Mouse (Mus musculus): ENCODE data around the gene 1700024P04Rik. TPM values are rescaled to one million over a fixed set of nuclear protein-coding genes. Genes with fewer than 3 reads are reported as not detected.

The 1700024P04Rik gene
- polyA plus RNA-seq, 1 experiment from 2014 or later = not detected

GRCm38 (mm10) chr13:98955226-98955625 lies 29.1 kb downstream of the 1700024P04Rik start:
- H3K9ac ChIP-seq (ENCODE audit: low read depth, low read length) = no peak overlapping the region
- no peak overlapping the region for H3K4me3 ChIP-seq (ENCODE audit: low read depth, low read length)
- no peaks in the 10 kb centered on the region for H3K27me3 ChIP-seq (replicated peaks; ENCODE audit: control insufficient read depth, insufficient read depth, low read length)
- DNase-seq (ENCODE audit: low spot score) = no peak
- no peak overlapping the region for H3K4me2 ChIP-seq
- WGBS = 52% methylated on average over 5 of the region's 5 CpGs
- H3K27ac ChIP-seq (ENCODE audit: low read depth, low read length) = no peak overlapping the region
- no peaks in the 10 kb centered on the region for H3K36me3 ChIP-seq (ENCODE audit: control insufficient read depth, insufficient read depth, low read length)
- ATAC-seq (replicated peaks; ENCODE audit: low FRiP score) = no peak; the same call in 1 of the 2 replicates
- H3K9me3 ChIP-seq (ENCODE audit: control insufficient read depth, low read length) = no peaks in the 10 kb centered on the region
- H3K4me1 ChIP-seq (replicated peaks; ENCODE audit: control insufficient read depth, insufficient read depth, low read length) = peaks cover 7% of the 10 kb centered on the region; the same call in 1 of the 2 replicates

GRCm38 (mm10) chr13:98953830-98954229 lies 30.5 kb downstream of the 1700024P04Rik start:
- Histone ChIP-seq H3K4me3 (ENCODE audit: low read depth, low read length) (no peak overlapping the region), H3K9ac (ENCODE audit: low read depth, low read length) (no peak overlapping the region), H3K4me2 (no peak overlapping the region), H3K9me3 (ENCODE audit: control insufficient read depth, low read length) (no peaks in the 10 kb centered on the region), H3K27me3 (replicated peaks; ENCODE audit: control insufficient read depth, insufficient read depth, low read length) (no peaks in the 10 kb centered on the region), H3K4me1 (replicated peaks; ENCODE audit: control insufficient read depth, insufficient read depth, low read length) (peaks cover 7% of the 10 kb centered on the region; the same call in 1 of the 2 replicates), H3K36me3 (ENCODE audit: control insufficient read depth, insufficient read depth, low read length) (no peaks in the 10 kb centered on the region), H3K27ac (ENCODE audit: low read depth, low read length) (no peak overlapping the region)
- ATAC-seq (replicated peaks; ENCODE audit: low FRiP score) (no peak), DNase-seq (ENCODE audit: low spot score) (no peak)
- 84% methylated on average over 5 of the region's 5 CpGs for WGBS

GRCm38 (mm10) chr13:98951951-98952350 lies 32.4 kb downstream of the 1700024P04Rik start:
- DNase-seq (ENCODE audit: low spot score) = no peak
- H3K27me3 ChIP-seq (replicated peaks; ENCODE audit: control insufficient read depth, insufficient read depth, low read length) = no peaks in the 10 kb centered on the region
- no peak overlapping the region for H3K9ac ChIP-seq (ENCODE audit: low read depth, low read length)
- H3K4me3 ChIP-seq (ENCODE audit: low read depth, low read length) = no peak overlapping the region
- H3K27ac ChIP-seq (ENCODE audit: low read depth, low read length) = no peak overlapping the region
- no peaks in the 10 kb centered on the region for H3K9me3 ChIP-seq (ENCODE audit: control insufficient read depth, low read length)
- peaks cover 7% of the 10 kb centered on the region; the same call in 1 of the 2 replicates for H3K4me1 ChIP-seq (replicated peaks; ENCODE audit: control insufficient read depth, insufficient read depth, low read length)
- WGBS = 75% methylated on average over 7 of the region's 7 CpGs
- ATAC-seq (replicated peaks; ENCODE audit: low FRiP score) = no peak
- no peaks in the 10 kb centered on the region for H3K36me3 ChIP-seq (ENCODE audit: control insufficient read depth, insufficient read depth, low read length)
- no peak overlapping the region for H3K4me2 ChIP-seq

GRCm38 (mm10) chr13:98948146-98948545 lies 36.2 kb downstream of the 1700024P04Rik start:
- H3K9me3 ChIP-seq (ENCODE audit: control insufficient read depth, low read length) = no peaks in the 10 kb centered on the region
- H3K4me2 ChIP-seq = no peak overlapping the region
- no peaks in the 10 kb centered on the region for H3K27me3 ChIP-seq (replicated peaks; ENCODE audit: control insufficient read depth, insufficient read depth, low read length)
- no peaks in the 10 kb centered on the region for H3K4me1 ChIP-seq (replicated peaks; ENCODE audit: control insufficient read depth, insufficient read depth, low read length)
- 67% methylated on average over 4 of the region's 4 CpGs for WGBS
- no peak overlapping the region for H3K27ac ChIP-seq (ENCODE audit: low read depth, low read length)
- no peak overlapping the region for H3K9ac ChIP-seq (ENCODE audit: low read depth, low read length)
- no peaks in the 10 kb centered on the region for H3K36me3 ChIP-seq (ENCODE audit: control insufficient read depth, insufficient read depth, low read length)
- ATAC-seq (replicated peaks; ENCODE audit: low FRiP score) (no peak), DNase-seq (ENCODE audit: low spot score) (no peak)
- H3K4me3 ChIP-seq (ENCODE audit: low read depth, low read length) = no peak overlapping the region

GRCm38 (mm10) chr13:98946434-98946833 lies 37.9 kb downstream of the 1700024P04Rik start:
- H3K4me3 ChIP-seq (ENCODE audit: low read depth, low read length) = no peak overlapping the region
- H3K9me3 ChIP-seq (ENCODE audit: control insufficient read depth, low read length) = no peaks in the 10 kb centered on the region
- WGBS = 81% methylated on average over 7 of the region's 7 CpGs
- ATAC-seq (replicated peaks; ENCODE audit: low FRiP score) (no peak), DNase-seq (ENCODE audit: low spot score) (no peak)
- no peak overlapping the region for H3K4me2 ChIP-seq
- H3K27me3 ChIP-seq (replicated peaks; ENCODE audit: control insufficient read depth, insufficient read depth, low read length) = no peaks in the 10 kb centered on the region
- no peak overlapping the region for H3K9ac ChIP-seq (ENCODE audit: low read depth, low read length)
- H3K36me3 ChIP-seq (ENCODE audit: control insufficient read depth, insufficient read depth, low read length) = no peaks in the 10 kb centered on the region
- no peak overlapping the region for H3K27ac ChIP-seq (ENCODE audit: low read depth, low read length)
- peaks cover 8% of the 10 kb centered on the region for H3K4me1 ChIP-seq (replicated peaks; ENCODE audit: control insufficient read depth, insufficient read depth, low read length)

- Histone ChIP-seq H3K4me3 (ENCODE audit: low read depth, low read length) (no peak overlapping the region), H3K4me2 (no peak overlapping the region), H3K36me3 (ENCODE audit: control insufficient read depth, insufficient read depth, low read length) (no peaks in the 10 kb centered on the region), H3K9ac (ENCODE audit: low read depth, low read length) (no peak overlapping the region), H3K27me3 (replicated peaks; ENCODE audit: control insufficient read depth, insufficient read depth, low read length) (no peaks in the 10 kb centered on the region), H3K4me1 (replicated peaks; ENCODE audit: control insufficient read depth, insufficient read depth, low read length) (peaks cover 8% of the 10 kb centered on the region), H3K9me3 (ENCODE audit: control insufficient read depth, low read length) (no peaks in the 10 kb centered on the region), H3K27ac (ENCODE audit: low read depth, low read length) (no peak overlapping the region)
- no peak for ATAC-seq (replicated peaks; ENCODE audit: low FRiP score)
- DNase-seq (ENCODE audit: low spot score) = no peak
- WGBS = 74% methylated on average over 3 of the region's 3 CpGs
These were observed 38.5 kb downstream of the 1700024P04Rik start for GRCm38 (mm10) chr13:98945908-98946307.

- Histone ChIP-seq H3K27ac (ENCODE audit: low read depth, low read length) (no peak overlapping the region), H3K4me3 (ENCODE audit: low read depth, low read length) (no peak overlapping the region), H3K36me3 (ENCODE audit: control insufficient read depth, insufficient read depth, low read length) (no peaks in the 10 kb centered on the region), H3K4me1 (replicated peaks; ENCODE audit: control insufficient read depth, insufficient read depth, low read length) (peaks cover 8% of the 10 kb centered on the region), H3K27me3 (replicated peaks; ENCODE audit: control insufficient read depth, insufficient read depth, low read length) (no peaks in the 10 kb centered on the region), H3K9ac (ENCODE audit: low read depth, low read length) (no peak overlapping the region), H3K9me3 (ENCODE audit: control insufficient read depth, low read length) (no peaks in the 10 kb centered on the region), H3K4me2 (peak overlapping the region; percentile 26; the same call in 1 of the 2 replicates)
- ATAC-seq (replicated peaks; ENCODE audit: low FRiP score) (no peak), DNase-seq (ENCODE audit: low spot score) (no peak)
- 88% methylated on average over 4 of the region's 4 CpGs for WGBS
These were observed 39.0 kb downstream of the 1700024P04Rik start for GRCm38 (mm10) chr13:98945381-98945780.

- Histone ChIP-seq H3K9ac (ENCODE audit: low read depth, low read length) (no peak overlapping the region), H3K4me3 (ENCODE audit: low read depth, low read length) (no peak overlapping the region), H3K36me3 (ENCODE audit: control insufficient read depth, insufficient read depth, low read length) (no peaks in the 10 kb centered on the region), H3K4me1 (replicated peaks; ENCODE audit: control insufficient read depth, insufficient read depth, low read length) (peaks cover 8% of the 10 kb centered on the region), H3K27ac (ENCODE audit: low read depth, low read length) (no peak overlapping the region), H3K9me3 (ENCODE audit: control insufficient read depth, low read length) (no peaks in the 10 kb centered on the region), H3K27me3 (replicated peaks; ENCODE audit: control insufficient read depth, insufficient read depth, low read length) (no peaks in the 10 kb centered on the region), H3K4me2 (peak overlapping the region; percentile 26)
- 0 out of 2 replicates have a peak, but pooled peaks have one; percentile 41 for ATAC-seq (replicated peaks; ENCODE audit: low FRiP score)
- DNase-seq (ENCODE audit: low spot score) = no peak
- WGBS = 45% methylated on average over 7 of the region's 7 CpGs
These were observed 39.7 kb downstream of the 1700024P04Rik start for GRCm38 (mm10) chr13:98944620-98945081.

- no peak overlapping the region for H3K4me3 ChIP-seq (ENCODE audit: low read depth, low read length)
- no peaks in the 10 kb centered on the region for H3K36me3 ChIP-seq (ENCODE audit: control insufficient read depth, insufficient read depth, low read length)
- DNase-seq (ENCODE audit: low spot score) (no peak), ATAC-seq (replicated peaks; ENCODE audit: low FRiP score) (0 out of 2 replicates have a peak, but pooled peaks have one; percentile 26)
- peak overlapping the region; percentile 56; the same call in 1 of the 2 replicates for H3K27ac ChIP-seq (ENCODE audit: low read depth, low read length)
- H3K9ac ChIP-seq (ENCODE audit: low read depth, low read length) = no peak overlapping the region
- peaks cover 8% of the 10 kb centered on the region for H3K4me1 ChIP-seq (replicated peaks; ENCODE audit: control insufficient read depth, insufficient read depth, low read length)
- peak overlapping the region; percentile 1; the same call in 1 of the 2 replicates for H3K4me2 ChIP-seq
- 49% methylated on average over 6 of the region's 6 CpGs for WGBS
- H3K9me3 ChIP-seq (ENCODE audit: control insufficient read depth, low read length) = no peaks in the 10 kb centered on the region
- no peaks in the 10 kb centered on the region for H3K27me3 ChIP-seq (replicated peaks; ENCODE audit: control insufficient read depth, insufficient read depth, low read length)
These were observed 42.0 kb downstream of the 1700024P04Rik start for GRCm38 (mm10) chr13:98942360-98942759.
